In genomic region chr2:143980781-143981398, GRCm38 (mm10) we compare ENCODE assay signal across 8 mouse cellular contexts. TPM values are rescaled to one million over a fixed set of nuclear protein-coding genes. Genes with fewer than 3 reads are reported as not detected.
DNase-seq lines count a peak whose midpoint lies in the region; ATAC-seq and TF ChIP-seq lines count a peak whose summit lies in the region.

No protein-coding gene starts in this region.

- no peaks in the 10 kb centered on the region for H3K27me3 ChIP-seq in heart, embryonic 11.5 days (ENCODE audit: control insufficient read depth, insufficient read depth, low read length)
- no peaks in the 10 kb centered on the region for H3K27me3 ChIP-seq in cerebellum, adult 2 months (ENCODE audit: control insufficient read depth, insufficient read depth, low read length)
- H3K27me3 ChIP-seq in forebrain, embryonic 16.5 days (replicated peaks; ENCODE audit: control insufficient read depth, insufficient read depth, low read length), result no peaks in the 10 kb centered on the region
- H3K27me3 ChIP-seq in hindbrain, embryonic 16.5 days (replicated peaks; ENCODE audit: control insufficient read depth, insufficient read depth, low read length), result no peaks in the 10 kb centered on the region

- TF ChIP-seq POLR2A in cerebellum, adult 2 months (IDR thresholded peaks at IDR 0.05; ENCODE audit: borderline replicate concordance, insufficient read depth, low read length), result no peak

- H3K4me1 ChIP-seq in heart, embryonic 11.5 days (ENCODE audit: control insufficient read depth, insufficient read depth, low read length), result peaks cover 10% of the 10 kb centered on the region
- peaks cover 4% of the 10 kb centered on the region for H3K4me1 ChIP-seq in cerebellum, adult 2 months (ENCODE audit: control insufficient read depth, insufficient read depth, low read length)
- H3K4me1 ChIP-seq in forebrain, embryonic 16.5 days (replicated peaks; ENCODE audit: control insufficient read depth, insufficient read depth, low read length), result no peaks in the 10 kb centered on the region
- no peaks in the 10 kb centered on the region; the same call in 1 of the 2 replicates for H3K4me1 ChIP-seq in hindbrain, embryonic 16.5 days (ENCODE audit: control insufficient read depth, insufficient read depth, low read depth, low read length)

- peaks cover 3% of the 10 kb centered on the region for H3K36me3 ChIP-seq in heart, embryonic 11.5 days (ENCODE audit: control insufficient read depth, insufficient read depth, low read length)
- no peaks in the 10 kb centered on the region for H3K36me3 ChIP-seq in forebrain, embryonic 16.5 days (ENCODE audit: control insufficient read depth, insufficient read depth)
- no peaks in the 10 kb centered on the region for H3K36me3 ChIP-seq in hindbrain, embryonic 16.5 days (ENCODE audit: control insufficient read depth, insufficient read depth, low read length)

- H3K4me3 ChIP-seq in heart, embryonic 11.5 days (ENCODE audit: low read depth, low read length), result no peak overlapping the region
- no peak overlapping the region for H3K4me3 ChIP-seq in cerebellum, adult 2 months (replicated peaks; ENCODE audit: insufficient read depth, low read depth, low read length)
- H3K4me3 ChIP-seq in forebrain, embryonic 16.5 days (replicated peaks; ENCODE audit: low read length), result no peak overlapping the region
- no peak overlapping the region for H3K4me3 ChIP-seq in hindbrain, embryonic 16.5 days (ENCODE audit: low read length)

- H3K9ac ChIP-seq in heart, embryonic 11.5 days (ENCODE audit: low read depth, low read length), result no peak overlapping the region
- H3K9ac ChIP-seq in forebrain, embryonic 16.5 days (replicated peaks; ENCODE audit: low read depth, low read length), result no peak overlapping the region
- no peak overlapping the region for H3K9ac ChIP-seq in hindbrain, embryonic 16.5 days (ENCODE audit: low read depth, low read length)

- TF ChIP-seq CTCF in cerebellum, adult 2 months (IDR thresholded peaks at IDR 0.05; ENCODE audit: borderline replicate concordance, insufficient read depth, low read depth, low read length), result peak; percentile 77

- H3K9me3 ChIP-seq in heart, embryonic 11.5 days (replicated peaks; ENCODE audit: control insufficient read depth, low read length), result no peaks in the 10 kb centered on the region
- no peaks in the 10 kb centered on the region for H3K9me3 ChIP-seq in forebrain, embryonic 16.5 days (ENCODE audit: control insufficient read depth, low read length)
- no peaks in the 10 kb centered on the region for H3K9me3 ChIP-seq in hindbrain, embryonic 16.5 days (ENCODE audit: control insufficient read depth, low read length)

- no peak overlapping the region for H3K4me2 ChIP-seq in heart, embryonic 11.5 days
- no peak overlapping the region for H3K4me2 ChIP-seq in forebrain, embryonic 16.5 days (ENCODE audit: low read length)
- H3K4me2 ChIP-seq in hindbrain, embryonic 16.5 days (ENCODE audit: low read length), result no peak overlapping the region

- H3K27ac ChIP-seq in heart, embryonic 11.5 days (ENCODE audit: low read depth, low read length), result no peak overlapping the region
- no peak overlapping the region for H3K27ac ChIP-seq in cerebellum, adult 2 months (ENCODE audit: insufficient read depth, low read length)
- H3K27ac ChIP-seq in forebrain, embryonic 16.5 days (ENCODE audit: low read length), result no peak overlapping the region
- H3K27ac ChIP-seq in hindbrain, embryonic 16.5 days (ENCODE audit: low read depth, low read length), result no peak overlapping the region

- DNase-seq in heart, adult 18-20 months, result peak; percentile 47 to 78
- peak; percentile 57 to 64 for DNase-seq in cerebellum, adult 2 months
- peak; percentile 26 for DNase-seq in left cerebral cortex, adult 11 months (ENCODE audit: low spot score)
- DNase-seq in lung, postnatal 4 days, result peak; percentile 53 to 72
- peak; percentile 86 for DNase-seq in right cerebral cortex, postnatal 14 days

- 36% methylated on average over 6 of the region's 6 CpGs for WGBS in heart, embryonic 11.5 days (ENCODE audit: insufficient replicate concordance)
- 35% methylated on average over 6 of the region's 6 CpGs for WGBS in cerebellum, adult 2 months
- 37% methylated on average over 6 of the region's 6 CpGs for WGBS in forebrain, embryonic 16.5 days
- 36% methylated on average over 6 of the region's 6 CpGs for WGBS in hindbrain, embryonic 16.5 days

- no peak for ATAC-seq in heart, embryonic 11.5 days (replicated peaks; ENCODE audit: insufficient number of reproducible peaks, low FRiP score, low TSS enrichment)
- peak; percentile 95 for ATAC-seq in forebrain, embryonic 16.5 days
- ATAC-seq in hindbrain, embryonic 16.5 days, result peak; percentile 95

RNA-seq across cellular contexts. Expression of gene Rrbp1, which starts 30.2 kb away (rescaled TPM):
- total RNA-seq in heart, adult 18-20 months (2021), result 100 to 1,000 TPM in 1 of 2 experiments, 10 to 100 TPM in 1; 96.6 to 106 TPM
- 56.4 and 64.8 TPM in 2 replicates for polyA plus RNA-seq in heart, embryonic 11.5 days (2014; fragmentation: Nextera tagmentation; extraction: Ambion mirVana)
- 65.7 and 76.7 TPM in 2 replicates for polyA plus RNA-seq in cerebellum, adult 2 months (2012; rRNA removed)
- polyA plus RNA-seq in forebrain, embryonic 16.5 days (2015; fragmentation: Nextera tagmentation; extraction: Ambion mirVana), result 19.8 and 20.8 TPM in 2 replicates
- polyA plus RNA-seq in hindbrain, embryonic 16.5 days (2015; fragmentation: Nextera tagmentation; extraction: Ambion mirVana), result 29.2 and 32.8 TPM in 2 replicates

RNA-seq across cellular contexts. Expression of gene Banf2, which starts 52.0 kb away (rescaled TPM):
- not detected for total RNA-seq in heart, adult 18-20 months (2021)
- not detected in 2 replicates for polyA plus RNA-seq in heart, embryonic 11.5 days (2014; fragmentation: Nextera tagmentation; extraction: Ambion mirVana)
- polyA plus RNA-seq in cerebellum, adult 2 months (2012; rRNA removed), result not detected in 2 replicates
- polyA plus RNA-seq in forebrain, embryonic 16.5 days (2015; fragmentation: Nextera tagmentation; extraction: Ambion mirVana), result not detected in 2 replicates
- polyA plus RNA-seq in hindbrain, embryonic 16.5 days (2015; fragmentation: Nextera tagmentation; extraction: Ambion mirVana), result not detected in 2 replicates

Comparison
In these comparisons a context has a peak if more than half of its experiments do, and no peak if none do; other contexts are left out.
1. DNase-seq: peak in every context shown above with its lines; median percentile 86 in right cerebral cortex, postnatal 14 days; 62 in heart, adult 18-20 months; 62 in lung, postnatal 4 days; 60 in cerebellum, adult 2 months; 26 in left cerebral cortex, adult 11 months.